Mouse (Mus musculus) megakaryocyte, embryonic 14.5 days (primary cell): Measurements from ENCODE around the gene Map2k7.

Experiments used
- FLI1 ChIP-seq: IDR thresholded peaks from 2 replicates; pipeline ENCODE4 v1.6.1; 2012; ENCODE audit warnings: low read length, inconsistent platforms, mixed read lengths
- GATA1 ChIP-seq: IDR thresholded peaks from 3 replicates; pipeline ENCODE4 v1.6.1; 2012; ENCODE audit warnings: mixed read lengths, low read length, inconsistent platforms, borderline replicate concordance

GRCm38 (mm10) chr8:4292738-4293137, 54.2 kb downstream of the Map2k7 start:
- TF ChIP-seq GATA1 (no peak), FLI1 (no peak)
